Mouse (Mus musculus) neural tube, embryonic 12.5 days (tissue): ENCODE data around the gene 2310061I04Rik. TPM values are rescaled to one million over a fixed set of nuclear protein-coding genes. Genes with fewer than 3 reads are reported as not detected.

ENCODE experiments used
- ATAC-seq: fragments of 200-750 bp; cut with Nextera tagmentation; 2 replicates; pipeline ENCODE4 v1.8.0; 2017; ENCODE audit warnings: low read depth, mild to moderate bottlenecking, moderate TSS enrichment, moderate library complexity; ENCODE audit not compliant: low FRiP score
- H3K27ac ChIP-seq: fragments of 300-500 bp; sonication (generic); 2 replicates; pipeline ENCODE4 v1.5.1; 2016
- H3K27me3 ChIP-seq: fragments of 300-500 bp; sonication (generic); replicated peaks from 2 replicates; pipeline ENCODE4 v1.6.1; 2016; ENCODE audit warnings: mild to moderate bottlenecking
- H3K36me3 ChIP-seq: fragments of 300-500 bp; sonication (generic); 2 replicates; pipeline ENCODE4 v1.6.1; 2016; ENCODE audit warnings: mild to moderate bottlenecking
- H3K4me1 ChIP-seq: fragments of 300-500 bp; sonication (generic); 2 replicates; pipeline ENCODE4 v1.6.1; 2016
- H3K4me2 ChIP-seq: fragments of 300-500 bp; sonication (generic); replicated peaks from 2 replicates; pipeline ENCODE4 v1.6.1; 2016; ENCODE audit warnings: mild to moderate bottlenecking
- H3K4me3 ChIP-seq: fragments of 300-500 bp; sonication (generic); 2 replicates; pipeline ENCODE4 v1.5.1; 2016
- H3K9ac ChIP-seq: fragments of 300-500 bp; sonication (generic); 2 replicates; pipeline ENCODE4 v1.6.1; 2016; ENCODE audit warnings: mild to moderate bottlenecking
- H3K9me3 ChIP-seq: fragments of 300-500 bp; sonication (generic); 2 replicates; pipeline ENCODE4 v1.6.1; 2016; ENCODE audit warnings: mild to moderate bottlenecking
- WGBS: fragments of 180-500 bp; shearing (Covaris S2); methylation state at CpG from one replicate; pipeline ENCODE4 v1.1.7; 2016; 5-methylcytosine and 5-hydroxymethylcytosine counted together
- polyA plus RNA-seq: library from polyadenylated mRNA; unstranded; fragments of >200 nt; fragmentation: Nextera tagmentation; extraction: Ambion mirVana; gene quantifications from 2 replicates; pipeline ENCODE4 v1.2.1, GENCODE M21; 2016

The 2310061I04Rik gene
- polyA plus RNA-seq, 1 experiment from 2014 or later: 30.3 TPM

- Histone ChIP-seq H3K9ac (peak overlapping the region; percentile 92), H3K4me3 (peak overlapping the region; percentile 61), H3K4me2 (peak overlapping the region; percentile 100), H3K27ac (peak overlapping the region; percentile 95), H3K36me3 (peaks cover 14% of the 10 kb centered on the region), H3K4me1 (peaks cover 55% of the 10 kb centered on the region), H3K27me3 (no peaks in the 10 kb centered on the region), H3K9me3 (peaks cover 6% of the 10 kb centered on the region)
- ATAC-seq: peak; percentile 49
- WGBS: under 1% methylated on average over 38 of the region's 38 CpGs
Observed at GRCm38 (mm10) chr17:35866281-35866831, 30.9 kb downstream of the 2310061I04Rik start.

- Histone ChIP-seq H3K27ac (peak within 1 kb of the TSS; percentile 95), H3K9me3 (no peaks in the 10 kb centered on the region), H3K4me2 (peak within 1 kb of the TSS; percentile 100), H3K27me3 (no peaks in the 10 kb centered on the region), H3K9ac (peak within 1 kb of the TSS; percentile 92), H3K4me3 (peak within 1 kb of the TSS; percentile 61), H3K36me3 (peaks cover 7% of the 10 kb centered on the region), H3K4me1 (peaks cover 54% of the 10 kb centered on the region)
- under 1% methylated on average over 47 of the region's 48 CpGs for WGBS
- peak; percentile 64 for ATAC-seq
Observed at GRCm38 (mm10) chr17:35865481-35866280, 31.6 kb downstream of the 2310061I04Rik start, which contains the start of gene Ppp1r18. Gene Ppp1r18, plus strand, starts transcription at chr17:35865593.

- Histone ChIP-seq H3K36me3 (no peaks in the 10 kb centered on the region; the same call in 1 of the 2 replicates), H3K27me3 (no peaks in the 10 kb centered on the region), H3K27ac (peak overlapping the region; percentile 95), H3K4me2 (peak overlapping the region; percentile 100), H3K4me1 (peaks cover 49% of the 10 kb centered on the region), H3K9ac (peak overlapping the region; percentile 92), H3K9me3 (no peaks in the 10 kb centered on the region), H3K4me3 (peak overlapping the region; percentile 61)
- WGBS: 24% methylated on average over 10 of the region's 10 CpGs
- no peak for ATAC-seq
Observed at GRCm38 (mm10) chr17:35864832-35865353, 32.3 kb downstream of the 2310061I04Rik start.

GRCm38 (mm10) chr17:35861198-35861857, 35.9 kb downstream of the 2310061I04Rik start, which contains the start of gene Nrm:
Gene Nrm, plus strand, starts transcription at chr17:35861318.
- peak; percentile 85 for ATAC-seq
- Histone ChIP-seq H3K36me3 (peaks cover 21% of the 10 kb centered on the region), H3K4me1 (peaks cover 18% of the 10 kb centered on the region), H3K27ac (peak within 1 kb of the TSS; percentile 79), H3K4me3 (peak within 1 kb of the TSS; percentile 54), H3K4me2 (peak within 1 kb of the TSS; percentile 69), H3K9ac (peak within 1 kb of the TSS; percentile 66), H3K9me3 (no peaks in the 10 kb centered on the region), H3K27me3 (no peaks in the 10 kb centered on the region)
- WGBS: under 1% methylated on average over 47 of the region's 47 CpGs

GRCm38 (mm10) chr17:35860831-35861197, 36.4 kb downstream of the 2310061I04Rik start:
- Histone ChIP-seq H3K27me3 (no peaks in the 10 kb centered on the region), H3K4me2 (peak overlapping the region; percentile 69), H3K4me3 (peak overlapping the region; percentile 54), H3K9ac (peak overlapping the region; percentile 66), H3K36me3 (peaks cover 21% of the 10 kb centered on the region), H3K27ac (peak overlapping the region; percentile 79; the same call in 1 of the 2 replicates), H3K9me3 (no peaks in the 10 kb centered on the region), H3K4me1 (peaks cover 18% of the 10 kb centered on the region)
- ATAC-seq: no peak
- WGBS: 5% methylated on average over 12 of the region's 12 CpGs

GRCm38 (mm10) chr17:35859835-35860234, 37.4 kb downstream of the 2310061I04Rik start:
- WGBS: 67% methylated on average over 2 of the region's 2 CpGs
- Histone ChIP-seq H3K4me3 (no peak overlapping the region), H3K9me3 (no peaks in the 10 kb centered on the region), H3K4me1 (peaks cover 11% of the 10 kb centered on the region), H3K36me3 (peaks cover 25% of the 10 kb centered on the region), H3K9ac (no peak overlapping the region), H3K27me3 (no peaks in the 10 kb centered on the region), H3K27ac (no peak overlapping the region), H3K4me2 (no peak overlapping the region)
- no peak for ATAC-seq

- Histone ChIP-seq H3K27ac (no peak overlapping the region), H3K9me3 (no peaks in the 10 kb centered on the region), H3K4me1 (peaks cover 8% of the 10 kb centered on the region; the same call in 1 of the 2 replicates), H3K9ac (no peak overlapping the region), H3K36me3 (peaks cover 30% of the 10 kb centered on the region), H3K27me3 (no peaks in the 10 kb centered on the region), H3K4me2 (no peak overlapping the region), H3K4me3 (no peak overlapping the region)
- no peak for ATAC-seq
- 93% methylated on average over 1 of the region's 1 CpGs for WGBS
Observed at GRCm38 (mm10) chr17:35859371-35859770, 37.9 kb downstream of the 2310061I04Rik start.

- Histone ChIP-seq H3K4me1 (no peaks in the 10 kb centered on the region), H3K27me3 (no peaks in the 10 kb centered on the region), H3K4me3 (no peak overlapping the region), H3K9ac (no peak overlapping the region), H3K36me3 (peaks cover 85% of the 10 kb centered on the region), H3K27ac (no peak overlapping the region), H3K4me2 (no peak overlapping the region), H3K9me3 (no peaks in the 10 kb centered on the region)
- 94% methylated on average over 3 of the region's 3 CpGs for WGBS
- ATAC-seq: no peak
Observed at GRCm38 (mm10) chr17:35850974-35851373, 46.3 kb downstream of the 2310061I04Rik start.

- Histone ChIP-seq H3K36me3 (peaks cover 76% of the 10 kb centered on the region), H3K9ac (no peak overlapping the region)
- WGBS: 69% methylated on average over 1 of the region's 1 CpGs
Observed at GRCm38 (mm10) chr17:35848112-35848511, 49.1 kb downstream of the 2310061I04Rik start.

GRCm38 (mm10) chr17:35843514-35843913, 53.7 kb downstream of the 2310061I04Rik start:
- ATAC-seq: no peak
- Histone ChIP-seq H3K36me3 (peaks cover 36% of the 10 kb centered on the region), H3K4me2 (no peak overlapping the region), H3K27me3 (no peaks in the 10 kb centered on the region), H3K27ac (no peak overlapping the region), H3K9me3 (no peaks in the 10 kb centered on the region), H3K4me1 (peaks cover 16% of the 10 kb centered on the region), H3K4me3 (no peak overlapping the region), H3K9ac (no peak overlapping the region)
- WGBS: 92% methylated on average over 3 of the region's 3 CpGs

More at GRCm38 (mm10) chr17:35848112-35848511, 49.1 kb downstream of the 2310061I04Rik start:
- Histone ChIP-seq H3K4me1 (no peaks in the 10 kb centered on the region), H3K4me2 (no peak overlapping the region), H3K4me3 (no peak overlapping the region), H3K9me3 (no peaks in the 10 kb centered on the region), H3K27ac (no peak overlapping the region), H3K27me3 (no peaks in the 10 kb centered on the region)
- ATAC-seq: no peak
